Mouse (Mus musculus) kidney, adult 2 months (tissue): ENCODE results near the gene Zfp697.

Experiments
- CTCF ChIP-seq: fragments of 200-500 bp; conservative IDR thresholded peaks from 2 replicates; pipeline ENCODE4 v1.5.1; 2011; ENCODE audit warnings: low read depth, mild to moderate bottlenecking, control low read depth, low read length, moderate library complexity, mixed read lengths; ENCODE audit not compliant: insufficient read depth, insufficient read length
- POLR2A ChIP-seq: fragments of 200-500 bp; IDR thresholded peaks from one replicate; pipeline ENCODE4 v1.6.1; 2011; ENCODE audit warnings: low read depth, low read length, control low read depth

- TF ChIP-seq CTCF (no peak), POLR2A (no peak)
These were observed 32.0 kb downstream of the Zfp697 start for GRCm38 (mm10) chr3:98414296-98414695.
